Mouse (Mus musculus) retina, postnatal 7 days (tissue): Measurements from ENCODE around the gene Mob4.

Source experiments
- DNase-seq: peaks from one replicate; pipeline ENCODE4 v3.0.0-alpha.2; 2012; ENCODE audit warnings: low read depth, low spot score

Gene Mob4

DNA sequence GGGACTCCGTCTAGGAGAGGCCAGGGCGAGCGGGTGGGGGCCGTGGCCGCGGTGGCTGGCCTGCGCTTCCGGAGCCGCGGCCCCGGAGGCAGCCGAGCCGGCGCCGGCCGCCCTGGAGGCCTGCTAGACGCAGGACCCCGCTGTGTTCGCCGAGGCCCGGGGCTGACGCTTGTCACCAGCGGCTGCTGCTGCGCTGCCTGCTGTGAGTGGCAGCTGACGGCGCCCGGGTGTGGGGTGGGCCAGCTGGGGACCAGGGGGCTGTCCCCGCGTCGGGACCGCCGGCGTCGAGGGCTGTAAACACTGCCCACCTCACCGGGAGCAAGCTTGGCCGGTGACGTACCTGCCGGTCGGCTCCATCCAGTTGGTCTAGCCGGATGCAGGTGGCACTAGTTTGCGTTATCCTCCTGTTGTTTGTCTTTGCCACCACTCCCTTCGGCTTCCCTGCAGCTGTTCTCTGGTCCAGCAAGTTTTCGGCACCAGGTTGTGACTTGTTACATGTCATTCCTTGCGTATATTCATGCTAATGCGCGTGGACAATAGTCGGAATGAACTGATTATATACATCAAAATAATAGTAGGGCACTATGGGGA is 488 bp downstream of the Mob4 start:
- no peak for DNase-seq

DNA sequence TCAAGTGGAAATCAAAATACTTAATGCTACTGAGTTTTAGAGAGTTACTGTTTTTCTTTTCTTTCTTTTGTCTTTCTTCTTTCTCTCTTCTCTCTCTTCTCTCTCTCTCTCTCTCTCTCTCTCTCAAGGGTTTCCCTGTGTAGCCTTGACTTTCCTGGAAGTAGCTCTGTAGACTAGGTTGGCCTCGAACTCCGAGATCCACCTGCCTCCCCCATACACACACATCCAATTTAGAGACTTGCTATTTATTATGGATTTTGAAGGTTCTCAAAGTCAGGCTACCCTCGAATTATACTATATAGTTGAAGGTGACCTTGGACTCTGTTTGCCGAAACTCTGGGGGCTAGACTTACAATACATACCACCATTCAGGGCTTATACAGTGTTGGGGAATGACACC is 1.3 kb downstream of the Mob4 start:
- DNase-seq: no peak

DNA sequence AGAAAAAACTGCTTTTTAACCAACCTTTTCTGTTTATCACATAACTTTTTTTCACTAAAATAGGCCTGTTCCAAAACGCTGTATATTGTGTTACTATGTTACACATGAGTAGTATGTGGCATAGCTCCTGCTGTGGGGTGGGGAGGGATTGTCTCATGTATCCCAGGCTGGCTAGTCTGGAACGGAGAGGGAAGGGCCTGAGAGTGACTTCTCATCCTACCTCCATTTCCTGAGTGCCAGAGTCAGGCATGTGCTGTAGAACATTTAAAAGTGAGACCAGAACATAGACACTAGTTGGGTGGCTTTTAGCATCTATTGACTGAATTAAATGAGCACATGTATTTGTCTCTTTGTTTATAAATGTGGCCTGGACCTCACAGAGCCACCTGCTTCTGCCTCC is 2.1 kb downstream of the Mob4 start:
- DNase-seq: no peak

DNA sequence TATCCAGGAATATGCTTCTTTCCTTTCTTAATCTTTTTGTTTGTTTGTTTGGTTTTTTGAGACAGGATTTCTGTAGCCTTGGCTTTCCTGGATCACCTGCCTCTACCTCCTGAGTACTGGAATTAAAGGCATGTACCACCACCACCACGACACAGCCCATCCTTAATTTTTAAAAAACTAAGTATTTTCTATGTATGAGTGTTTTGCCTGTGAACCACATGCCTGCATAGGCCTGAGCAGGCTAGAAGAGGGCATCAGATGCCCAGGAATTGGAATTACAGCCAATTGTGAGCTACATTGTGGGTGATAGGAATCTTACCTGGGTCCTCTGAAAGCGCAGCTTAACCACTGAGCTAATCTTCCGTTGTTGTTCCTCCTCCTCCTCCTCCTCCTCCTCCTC is 3.3 kb downstream of the Mob4 start:
- DNase-seq: no peak

DNA sequence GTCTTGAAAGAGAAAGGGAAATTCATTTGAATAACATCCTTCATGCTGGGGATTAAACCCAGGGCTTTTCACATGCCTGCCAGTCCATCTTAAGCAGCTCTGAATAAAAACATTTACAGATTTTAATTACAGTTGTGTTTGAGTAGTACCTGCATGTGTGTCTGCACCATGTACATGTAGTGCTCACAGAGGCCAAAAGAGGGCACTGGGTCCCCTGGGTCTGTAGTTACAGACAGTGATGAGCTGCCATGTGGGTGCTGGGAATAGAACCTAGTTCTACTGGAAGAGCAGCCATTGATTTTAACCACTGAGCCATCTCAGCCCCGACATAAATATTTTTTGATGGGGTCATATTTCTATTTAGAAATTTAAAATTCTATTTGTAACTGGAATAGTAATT is 4.8 kb downstream of the Mob4 start:
- DNase-seq: no peak

DNA sequence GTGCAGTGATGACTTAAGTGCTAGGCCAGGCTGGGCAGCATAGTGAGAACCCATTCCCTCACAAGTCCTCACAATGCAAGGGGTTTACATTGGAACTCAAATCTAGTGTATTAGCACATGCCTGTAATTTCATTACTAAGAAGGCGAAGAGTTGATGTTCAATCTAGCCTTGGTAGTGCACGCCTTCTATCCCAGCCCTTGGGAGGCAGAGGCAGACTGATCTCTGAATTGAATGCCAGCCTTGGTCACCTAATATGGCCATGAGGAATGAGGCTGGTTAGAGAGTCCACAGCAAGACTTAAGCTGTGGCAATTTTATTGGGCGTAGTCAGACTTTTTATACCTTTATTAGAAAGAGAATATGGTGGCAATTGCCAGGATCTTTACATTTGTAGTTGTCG is 13.3 kb downstream of the Mob4 start:
- no peak for DNase-seq

DNA sequence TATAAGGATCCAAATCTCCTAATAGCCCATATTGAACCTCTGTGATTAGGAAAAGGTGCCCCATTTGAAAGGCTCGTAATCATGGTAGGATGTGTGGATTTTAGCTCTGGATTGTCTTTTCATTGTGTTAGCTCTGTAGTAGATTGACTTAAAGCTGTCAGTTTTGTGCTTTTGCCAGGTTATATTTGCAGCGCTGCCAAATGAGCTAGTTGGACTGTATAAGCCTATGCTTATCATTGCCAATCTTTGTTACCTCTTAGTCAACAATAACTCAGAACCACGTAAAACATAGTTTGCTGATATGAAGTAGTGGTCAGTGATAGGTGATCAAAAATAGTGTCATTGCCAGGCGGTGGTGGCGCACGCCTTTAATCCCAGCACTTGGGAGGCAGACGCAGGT is 14.5 kb downstream of the Mob4 start:
- DNase-seq: no peak

DNA sequence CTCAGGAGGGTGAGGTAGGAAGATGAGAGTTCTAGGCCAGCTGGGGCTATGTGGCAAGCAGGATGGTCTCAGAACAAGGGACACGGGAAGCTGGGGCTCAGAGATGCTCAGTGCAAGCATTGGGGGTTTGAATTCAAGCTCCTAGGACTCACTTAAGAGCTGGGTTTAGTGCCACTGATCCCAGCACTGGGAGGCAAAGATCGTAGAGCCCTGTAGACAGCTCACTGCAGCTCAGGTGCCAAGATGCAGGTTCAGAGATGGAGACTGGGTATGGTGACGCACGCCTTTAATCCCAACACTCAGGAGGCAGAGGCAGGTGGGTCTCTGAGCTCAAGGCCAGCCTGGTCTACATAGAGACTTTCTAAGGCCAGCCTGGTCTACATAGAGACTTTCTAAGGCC is 26.3 kb downstream of the Mob4 start:
- DNase-seq: no peak

DNA sequence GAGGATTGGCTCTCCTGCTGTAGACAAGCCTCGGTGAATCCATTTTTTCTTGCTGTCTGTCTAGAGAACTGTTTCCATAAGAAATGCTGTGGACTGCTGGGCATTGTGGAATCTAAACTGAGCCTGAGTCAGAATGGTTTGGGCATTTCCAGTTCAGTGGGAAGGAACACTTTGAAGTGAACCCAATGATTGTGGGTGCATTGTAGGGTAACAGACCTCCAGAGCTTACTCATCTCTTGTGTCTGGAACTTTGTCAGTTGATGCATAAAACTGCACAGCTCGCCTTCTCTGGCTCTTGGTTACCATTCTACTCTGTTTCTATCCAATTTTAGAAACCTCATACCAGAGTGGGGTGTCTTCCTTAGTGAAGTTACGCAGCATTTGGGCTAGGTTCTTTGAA is 27.2 kb downstream of the Mob4 start:
- no peak for DNase-seq

DNA sequence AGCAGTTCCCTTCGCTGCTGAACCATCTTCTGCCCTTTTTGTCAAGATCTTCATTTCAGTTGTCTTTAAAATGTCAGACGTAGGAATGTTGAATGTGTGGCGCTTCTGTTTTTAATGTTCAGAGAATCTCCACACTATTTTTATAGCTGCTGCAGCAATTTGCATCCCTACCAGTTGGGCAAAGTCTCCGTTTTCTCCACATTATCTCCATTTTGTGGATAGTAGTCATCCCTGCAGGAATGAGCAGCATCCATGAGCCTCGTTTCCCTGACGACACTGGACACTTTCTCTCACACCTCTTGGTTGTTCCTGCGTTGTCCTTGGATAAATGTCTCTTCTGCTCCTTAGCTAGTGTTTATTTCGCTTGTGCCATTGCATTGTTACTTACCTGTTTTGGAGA is 27.8 kb downstream of the Mob4 start:
- DNase-seq: no peak

DNA sequence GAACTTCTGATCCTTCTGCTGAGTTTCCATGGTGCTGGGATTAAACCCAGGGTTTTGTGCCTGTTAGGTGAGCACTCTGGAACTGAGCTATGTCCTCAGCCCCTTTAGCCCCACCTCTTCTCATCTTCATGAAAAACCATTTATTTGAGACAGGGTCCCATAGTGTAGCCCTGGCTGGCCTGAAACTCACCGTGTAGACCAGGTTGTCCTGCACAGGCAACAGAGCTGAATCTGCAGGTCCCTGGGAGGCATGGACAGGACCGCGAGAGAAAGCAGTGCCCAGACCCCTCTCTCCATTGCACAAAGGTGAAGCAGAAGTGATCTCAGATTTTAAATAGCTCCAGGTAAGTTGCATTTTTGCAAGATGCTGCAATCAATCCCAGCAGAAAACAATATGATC is 29.2 kb downstream of the Mob4 start:
- no peak for DNase-seq

DNA sequence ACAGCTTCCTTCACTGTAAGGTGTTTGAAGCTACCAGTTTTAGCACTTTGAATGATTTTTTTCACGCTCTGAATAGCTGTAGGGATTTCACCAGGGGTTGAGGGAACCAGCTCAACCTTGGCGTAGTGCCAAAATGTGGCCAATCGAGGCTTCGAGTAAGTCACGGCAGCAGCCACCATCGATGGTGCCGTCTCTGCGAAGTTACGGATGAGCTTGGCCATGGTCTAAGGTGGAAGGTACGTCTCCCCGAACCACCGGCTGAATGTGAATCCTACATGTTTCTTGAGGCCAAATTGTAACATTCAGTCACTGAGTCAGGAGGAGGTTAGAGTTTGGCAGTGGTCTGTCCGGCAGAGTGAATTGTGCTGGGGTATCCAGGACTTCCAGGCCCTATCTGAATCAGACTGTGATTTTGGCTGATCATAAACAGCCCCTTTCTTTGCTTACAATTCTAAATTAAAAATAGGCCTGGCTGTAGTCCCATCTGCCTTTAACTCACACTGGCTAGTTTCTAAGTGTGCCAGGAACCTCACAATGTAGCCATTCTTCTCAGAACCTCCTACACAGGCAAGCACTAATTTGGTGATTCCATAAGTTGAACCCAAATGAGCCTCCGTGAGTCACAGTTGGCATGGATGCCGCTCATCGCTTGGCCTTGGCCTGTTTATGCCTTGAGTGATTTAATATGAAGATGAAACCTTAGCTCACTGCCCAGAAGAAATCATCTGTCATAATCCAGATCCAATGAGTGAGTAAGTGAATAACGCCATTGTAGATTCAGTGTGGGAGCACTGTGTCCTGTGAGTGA is 30.0 kb downstream of the Mob4 start:
- peak; percentile 19 for DNase-seq

DNA sequence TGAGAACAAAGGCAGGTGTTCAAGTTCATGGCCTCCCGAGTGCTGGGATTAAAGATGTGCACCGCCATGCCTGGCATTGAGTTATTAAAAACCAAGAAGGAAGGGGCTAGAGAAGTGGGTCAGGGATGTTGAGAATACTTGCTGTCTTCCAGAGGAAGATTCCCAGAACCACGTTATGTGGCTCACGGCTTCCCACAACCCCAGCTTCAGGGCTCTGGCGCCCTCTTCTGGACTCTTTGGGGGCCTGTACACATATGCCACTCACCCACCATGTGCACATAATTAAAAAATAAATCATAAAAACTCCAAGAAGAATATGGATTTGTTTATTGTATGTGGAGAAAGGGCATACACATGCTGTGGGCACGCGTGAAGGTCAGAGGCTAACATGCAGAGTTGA is 30.9 kb downstream of the Mob4 start:
- peak; percentile 34 for DNase-seq

DNA sequence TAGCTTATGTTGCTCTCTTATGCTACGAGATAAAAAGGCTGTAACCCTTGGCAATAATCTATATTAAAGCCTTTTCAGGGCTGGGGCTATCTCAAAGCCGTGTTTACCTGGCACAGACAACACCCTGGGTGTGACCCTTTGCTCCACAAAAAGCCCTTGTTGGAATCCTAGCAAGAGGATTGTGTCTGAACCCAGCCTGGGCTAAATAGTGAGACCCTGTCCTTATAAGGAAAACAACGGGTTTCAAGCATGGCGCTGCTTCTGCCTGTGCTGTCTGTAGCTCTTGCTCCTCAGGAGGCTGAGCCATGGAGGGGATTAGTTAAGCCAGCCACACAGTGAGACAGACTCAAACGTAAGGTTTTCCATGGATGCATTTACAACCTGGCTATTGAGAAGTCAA is 31.8 kb downstream of the Mob4 start:
- DNase-seq: no peak

DNA sequence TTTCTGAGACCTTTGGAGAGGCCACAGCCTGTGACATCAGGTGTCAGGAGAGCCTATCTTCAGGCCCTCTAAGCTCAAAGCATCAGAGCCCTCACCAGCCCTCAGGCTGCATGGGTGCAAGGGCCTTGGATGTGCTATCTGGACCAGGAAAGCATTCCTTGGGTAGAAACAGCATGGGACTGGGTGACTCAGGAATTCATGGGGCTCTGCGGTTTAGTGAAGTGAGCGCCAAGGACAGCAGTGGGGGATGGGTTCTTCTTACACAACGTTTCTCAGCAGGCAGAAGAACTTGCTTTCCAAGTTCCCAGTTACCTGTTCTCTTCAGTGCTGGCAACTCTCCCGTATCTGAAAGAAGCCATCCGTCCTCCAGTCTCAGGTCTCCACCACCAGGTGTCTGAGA is 33.0 kb downstream of the Mob4 start:
- no peak for DNase-seq

DNA sequence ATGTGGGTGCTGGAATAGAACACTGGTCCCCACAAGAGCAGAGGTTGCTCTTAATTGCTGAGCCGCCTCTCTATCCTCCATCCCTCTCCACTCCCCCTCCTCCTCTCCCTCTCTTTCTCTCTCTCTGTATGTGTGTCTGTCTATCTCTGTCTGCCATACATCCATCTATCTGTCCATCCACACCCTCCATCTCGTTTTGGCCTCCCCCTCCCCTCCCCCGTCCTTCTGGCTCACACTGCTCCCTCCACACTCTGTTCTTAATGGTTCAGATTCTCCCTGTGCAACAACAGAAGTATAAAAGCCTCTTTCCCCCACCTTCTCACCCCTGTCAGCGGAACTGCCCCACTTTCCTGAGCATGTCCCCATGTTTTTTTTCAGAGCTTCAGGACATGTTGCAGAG is 36.5 kb downstream of the Mob4 start:
- DNase-seq: no peak

DNA sequence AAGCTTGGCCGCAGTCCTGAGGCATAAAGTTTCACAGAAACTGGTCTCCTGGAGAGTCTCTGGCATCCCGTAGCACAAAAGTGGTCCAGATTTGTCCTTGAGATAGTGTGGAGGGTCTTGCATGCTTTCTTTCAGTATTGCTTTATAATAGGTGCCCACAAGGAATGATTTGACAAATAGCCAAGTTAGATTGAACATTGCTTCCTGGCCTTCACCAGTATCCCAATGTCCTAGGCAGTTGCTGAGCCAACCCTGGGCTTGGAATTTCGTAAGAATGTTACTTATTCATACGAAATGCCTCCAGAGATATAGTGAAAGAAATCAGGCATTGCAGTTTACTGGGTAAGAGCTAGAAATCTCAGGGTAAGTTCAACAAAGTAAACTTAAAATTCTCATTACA is 37.6 kb downstream of the Mob4 start:
- no peak for DNase-seq

DNA sequence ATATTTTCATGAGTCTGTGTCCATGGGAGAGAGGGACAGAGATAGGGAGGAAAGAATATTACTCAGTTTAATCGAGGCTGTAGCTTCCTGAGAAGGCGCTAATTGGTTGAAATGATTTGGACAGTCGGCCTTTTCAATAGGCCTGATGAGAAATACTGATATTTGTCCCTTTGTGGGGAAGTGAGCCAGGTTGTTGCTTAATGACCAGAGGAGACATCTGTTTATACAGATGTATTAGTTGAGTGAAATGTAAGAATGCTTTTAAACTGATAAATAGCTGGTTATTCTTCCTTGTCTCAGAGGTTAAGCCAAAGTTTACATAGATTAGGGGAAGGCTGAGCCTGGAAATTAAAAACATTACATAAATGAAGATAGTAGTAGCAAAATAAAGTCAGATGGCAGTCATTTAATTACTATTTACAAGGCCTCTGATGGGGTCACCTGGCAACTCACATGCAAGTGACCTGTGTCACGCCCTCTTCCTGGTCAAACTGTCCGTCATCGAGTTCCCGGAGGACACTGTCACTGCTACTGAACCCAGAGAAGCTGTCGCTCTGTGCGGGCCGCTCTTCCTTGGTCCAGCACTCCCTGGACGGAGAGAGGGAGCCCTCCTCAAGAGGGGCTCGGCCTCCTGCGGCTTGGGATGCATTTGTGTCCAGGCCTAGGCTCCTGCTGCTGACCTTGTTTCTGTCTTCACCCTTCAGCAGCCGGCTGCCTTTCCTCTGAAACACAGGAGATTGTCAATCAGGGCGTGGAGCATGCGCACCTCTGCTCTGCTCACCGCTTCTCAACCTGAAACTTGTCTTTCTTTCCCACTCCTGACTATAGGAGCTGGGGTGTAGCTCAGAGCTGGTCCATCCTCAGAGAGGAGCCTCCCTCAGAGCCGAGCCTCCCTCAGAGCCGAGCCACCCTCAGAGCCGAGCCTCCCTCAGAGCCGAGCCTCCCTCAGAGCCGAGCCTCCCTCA is 40.6 kb downstream of the Mob4 start:
- no peak for DNase-seq

DNA sequence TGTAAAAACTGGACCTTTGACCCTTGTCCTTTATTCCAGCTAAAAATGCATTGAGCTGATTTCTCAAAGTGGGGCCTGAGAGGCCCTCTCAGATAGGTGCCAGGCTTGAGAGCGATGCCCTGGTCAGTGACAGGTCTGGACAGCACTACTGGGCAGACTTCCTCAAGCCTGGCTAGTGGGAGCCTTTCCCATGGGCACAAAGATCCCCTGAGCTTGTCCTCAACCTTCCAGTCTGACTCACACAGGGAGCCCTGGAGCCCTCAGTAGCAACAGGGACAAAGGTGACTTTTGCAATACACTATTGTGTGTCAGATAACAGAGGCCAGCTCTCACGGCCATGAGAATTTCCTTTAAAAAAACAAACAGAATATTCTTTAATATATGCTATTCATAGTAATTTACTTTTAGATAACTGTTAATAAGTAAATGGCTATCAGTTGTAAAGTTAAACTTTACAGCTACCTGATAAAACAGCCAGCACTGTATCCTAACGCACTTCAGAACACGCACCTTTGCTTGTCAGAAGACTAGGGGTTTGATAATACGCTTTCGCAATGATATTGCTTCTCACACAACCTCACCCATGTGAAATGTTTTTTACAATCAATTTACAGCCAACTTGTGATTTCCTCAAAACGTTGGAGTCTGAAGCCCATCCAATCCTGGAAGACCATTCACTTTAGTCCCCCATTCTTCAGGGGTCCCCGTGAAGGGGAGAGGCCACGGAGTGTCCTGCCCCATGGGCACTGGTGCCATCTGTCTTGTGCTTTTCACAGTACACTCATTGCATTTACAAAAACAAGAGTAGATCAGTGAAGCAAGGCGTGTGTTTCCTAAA is 42.9 kb downstream of the Mob4 start:
- DNase-seq: no peak

DNA sequence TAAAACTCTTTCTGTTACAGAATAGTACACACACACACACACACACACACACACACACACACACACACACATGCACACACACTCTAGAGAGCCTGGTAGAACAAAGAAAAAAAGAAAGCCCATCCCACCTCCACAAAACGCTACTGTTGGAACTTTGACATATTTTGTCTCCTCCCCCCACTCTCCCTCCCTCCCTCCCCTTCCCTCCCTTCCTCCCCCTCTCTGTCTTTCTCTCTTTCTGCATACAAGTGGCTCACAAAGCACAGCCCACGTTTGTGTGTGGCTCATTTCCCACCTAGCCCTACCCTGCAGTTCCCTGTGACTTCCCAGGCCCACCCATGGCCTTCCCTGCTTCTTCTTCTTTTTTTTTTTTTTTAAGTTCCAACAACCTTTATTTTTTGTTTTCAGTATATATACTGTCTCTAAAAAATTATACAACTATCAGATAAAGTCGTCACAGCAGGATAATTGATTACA is 43.6 kb downstream of the Mob4 start:
- no peak for DNase-seq

DNA sequence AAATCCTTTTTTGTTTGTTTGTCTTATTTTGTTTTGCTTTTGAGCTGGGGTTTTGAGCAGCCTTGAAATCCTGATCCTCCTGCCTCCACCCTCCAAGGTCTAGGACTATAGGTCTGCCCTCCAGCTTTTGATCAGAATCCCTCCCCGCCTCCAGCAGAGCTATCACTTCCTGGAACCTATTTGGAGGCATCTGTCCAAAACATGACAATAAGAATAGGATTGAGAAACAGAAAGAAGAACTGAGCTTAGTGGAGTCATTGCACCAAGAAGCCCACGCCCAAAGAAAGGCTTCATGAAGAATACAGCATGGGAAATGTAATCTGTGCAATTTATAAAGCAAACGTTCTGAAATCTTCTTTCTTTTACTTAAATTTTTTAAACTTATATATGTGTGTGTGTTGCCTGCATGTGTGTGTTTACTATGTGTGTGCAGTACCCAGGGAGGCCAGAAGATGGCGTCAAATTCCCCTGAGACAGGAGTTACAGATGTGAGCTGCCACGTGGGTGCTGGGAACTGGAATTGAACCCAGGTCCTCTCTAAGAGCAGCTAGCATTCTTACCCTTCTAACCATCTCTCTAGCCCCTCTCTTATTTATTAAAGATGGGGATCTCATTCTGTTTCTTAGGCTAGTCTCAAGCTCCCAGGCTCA is 49.0 kb downstream of the Mob4 start:
- DNase-seq: no peak
